Mouse (Mus musculus): ENCODE data around the gene Ube2q2.
"Not testable (repeated sequence)": the region's sequence is repeated elsewhere in the genome, so short reads cannot be mapped to it uniquely, and the experiment has no call there.

Ube2q2 gene

GRCm38 (mm10) chr9:55148854-55149498, at the start of gene Ube2q2:
Gene Ube2q2 (plus strand): TSS chr9:55148854.
- DNase-seq (ENCODE audit: low read depth, low spot score) = peak; percentile 85

GRCm38 (mm10) chr9:55101117-55101516, 47.5 kb upstream of the Ube2q2 start:
- peak; percentile 82 for DNase-seq (ENCODE audit: low read depth, low spot score)

GRCm38 (mm10) chr9:55102186-55102835, 46.3 kb upstream of the Ube2q2 start:
- peak; percentile 66 for DNase-seq (ENCODE audit: low read depth, low spot score)

GRCm38 (mm10) chr9:55102931-55103630, 45.6 kb upstream of the Ube2q2 start:
- peak; percentile 81 for DNase-seq (ENCODE audit: low read depth, low spot score)

- DNase-seq (ENCODE audit: low read depth, low spot score) = peak; percentile 96
These were observed 38.4 kb upstream of the Ube2q2 start for GRCm38 (mm10) chr9:55110059-55110834.

GRCm38 (mm10) chr9:55110835-55111217, 37.8 kb upstream of the Ube2q2 start:
- DNase-seq (ENCODE audit: low read depth, low spot score) = not testable (repeated sequence)

- no peak for DNase-seq (ENCODE audit: low read depth, low spot score)
These were observed 33.9 kb upstream of the Ube2q2 start for GRCm38 (mm10) chr9:55114752-55115151.

- DNase-seq (ENCODE audit: low read depth, low spot score) = peak; percentile 65
These were observed 31.2 kb upstream of the Ube2q2 start for GRCm38 (mm10) chr9:55117293-55118055.

- no peak for DNase-seq (ENCODE audit: low read depth, low spot score)
These were observed 26.1 kb upstream of the Ube2q2 start for GRCm38 (mm10) chr9:55122586-55122985.

GRCm38 (mm10) chr9:55125735-55126134, 22.9 kb upstream of the Ube2q2 start:
- no peak for DNase-seq (ENCODE audit: low read depth, low spot score)

GRCm38 (mm10) chr9:55126295-55126694, 22.4 kb upstream of the Ube2q2 start:
- DNase-seq (ENCODE audit: low read depth, low spot score) = no peak

- DNase-seq (ENCODE audit: low read depth, low spot score) = no peak
These were observed 16.8 kb upstream of the Ube2q2 start for GRCm38 (mm10) chr9:55131851-55132250.

GRCm38 (mm10) chr9:55136576-55136975, 12.1 kb upstream of the Ube2q2 start:
- peak; percentile 78 for DNase-seq (ENCODE audit: low read depth, low spot score)

GRCm38 (mm10) chr9:55137112-55137511, 11.5 kb upstream of the Ube2q2 start:
- DNase-seq (ENCODE audit: low read depth, low spot score) = no peak

- DNase-seq (ENCODE audit: low read depth, low spot score) = no peak
These were observed 8.7 kb upstream of the Ube2q2 start for GRCm38 (mm10) chr9:55139958-55140357.

- peak; percentile 74 for DNase-seq (ENCODE audit: low read depth, low spot score)
These were observed 1.0 kb downstream of the Ube2q2 start for GRCm38 (mm10) chr9:55149499-55150278.

GRCm38 (mm10) chr9:55150279-55150726, 1.6 kb downstream of the Ube2q2 start:
- no peak for DNase-seq (ENCODE audit: low read depth, low spot score)

GRCm38 (mm10) chr9:55151096-55151495, 2.4 kb downstream of the Ube2q2 start:
- DNase-seq (ENCODE audit: low read depth, low spot score) = no peak

- DNase-seq (ENCODE audit: low read depth, low spot score) = no peak
These were observed 4.3 kb downstream of the Ube2q2 start for GRCm38 (mm10) chr9:55152935-55153334.

Measured in R1 (cell line).